ENCODE assay signal across 8 mouse cellular contexts in genomic region chr9:44482552-44482951, GRCm38 (mm10). TPM values are rescaled to one million over a fixed set of nuclear protein-coding genes. Genes with fewer than 3 reads are reported as not detected.
DNase-seq lines count a peak whose midpoint lies in the region; ATAC-seq and TF ChIP-seq lines count a peak whose summit lies in the region.

Gene Bcl9l, plus strand, starts transcription at chr9:44482825.

- H3K36me3 ChIP-seq in intestine, embryonic 15.5 days = no peaks in the 10 kb centered on the region

- ATAC-seq in intestine, embryonic 15.5 days = peak; percentile 41

- intact Hi-C loops in gastrocnemius, postnatal 36 days (cut with DNase I) = loop anchor here (2.0 kb wide), 1 partner anchor 16 kb away; no protein-coding TSS in a partner anchor
- intact Hi-C loops in left cerebral cortex, postnatal 25 days (cut with DNase I) = loop anchor here (1.0 kb wide), 1 partner anchor 16 kb away; no protein-coding TSS in a partner anchor

- peak within 1 kb of the TSS; percentile 95 for H3K4me3 ChIP-seq in cortical plate, adult 2 months (ENCODE audit: insufficient read depth, low read length)
- peak within 1 kb of the TSS; percentile 95 for H3K4me3 ChIP-seq in intestine, embryonic 15.5 days (replicated peaks)

- WGBS in intestine, embryonic 15.5 days = 0% methylated on average over 30 of the region's 31 CpGs

- H3K27me3 ChIP-seq in intestine, embryonic 15.5 days (replicated peaks) = no peaks in the 10 kb centered on the region

- peak; percentile 76; the same call in 1 of the 2 replicates for TF ChIP-seq POLR2A in cortical plate, adult 2 months (IDR thresholded peaks at IDR 0.05; ENCODE audit: extremely low read depth, insufficient read depth, low read length)

- H3K9ac ChIP-seq in intestine, embryonic 15.5 days = peak within 1 kb of the TSS; percentile 93

- peak within 1 kb of the TSS; percentile 86 for H3K4me2 ChIP-seq in intestine, embryonic 15.5 days (replicated peaks)

- peak; percentile 27; the same call in 1 of the 2 replicates for TF ChIP-seq CTCF in cortical plate, adult 2 months (IDR thresholded peaks at IDR 0.05; ENCODE audit: extremely low read depth, insufficient read depth, low read length)

- peaks cover 15% of the 10 kb centered on the region for H3K4me1 ChIP-seq in cortical plate, adult 2 months (ENCODE audit: control insufficient read depth, insufficient read depth, low read length)
- peaks cover 57% of the 10 kb centered on the region for H3K4me1 ChIP-seq in intestine, embryonic 15.5 days (replicated peaks)

- DNase-seq in adipocyte (ENCODE audit: low spot score) = peak; percentile 89
- DNase-seq in gastrocnemius, postnatal 36 days = peak; percentile 86 to 92
- peak; percentile 92 to 94 for DNase-seq in left cerebral cortex, postnatal 25 days (ENCODE audit: low spot score in 2 of 2)
- peak; percentile 96 for DNase-seq in mesoderm, embryonic 11.5 days (ENCODE audit: low read depth, low spot score)
- DNase-seq in right cerebral cortex, postnatal 25 days = peak; percentile 90
- DNase-seq in urinary bladder, postnatal 36 days (ENCODE audit: low spot score in 2 of 2) = peak; percentile 92 to 95

- no peaks in the 10 kb centered on the region for H3K9me3 ChIP-seq in intestine, embryonic 15.5 days

- peak within 1 kb of the TSS; percentile 88 for H3K27ac ChIP-seq in cortical plate, adult 2 months (ENCODE audit: insufficient read depth, low read length)
- peak within 1 kb of the TSS; percentile 98 for H3K27ac ChIP-seq in intestine, embryonic 15.5 days

RNA-seq across cellular contexts. Expression of gene Bcl9l, which starts in this region (rescaled TPM):
- polyA plus RNA-seq in cortical plate, adult 2 months (2012; rRNA removed) = 13.8 and 14.6 TPM in 2 replicates
- 10 to 100 TPM; 25.7 to 42.5 TPM for total RNA-seq in gastrocnemius, postnatal 36 days (2021)
- polyA plus RNA-seq in intestine, embryonic 15.5 days (2015; fragmentation: Nextera tagmentation; extraction: Ambion mirVana) = 7.5 and 7.8 TPM in 2 replicates
- 10 to 100 TPM; 60.3 to 60.9 TPM for total RNA-seq in left cerebral cortex, postnatal 25 days (2021)

Comparison
In these comparisons a context has a peak if more than half of its experiments do, and no peak if none do; other contexts are left out.
1. Peak in every context shown above with its lines: DNase-seq, ATAC-seq, H3K4me3 ChIP-seq and H3K27ac ChIP-seq.